Mouse (Mus musculus): ENCODE results near the gene Grin2b.

DNA sequence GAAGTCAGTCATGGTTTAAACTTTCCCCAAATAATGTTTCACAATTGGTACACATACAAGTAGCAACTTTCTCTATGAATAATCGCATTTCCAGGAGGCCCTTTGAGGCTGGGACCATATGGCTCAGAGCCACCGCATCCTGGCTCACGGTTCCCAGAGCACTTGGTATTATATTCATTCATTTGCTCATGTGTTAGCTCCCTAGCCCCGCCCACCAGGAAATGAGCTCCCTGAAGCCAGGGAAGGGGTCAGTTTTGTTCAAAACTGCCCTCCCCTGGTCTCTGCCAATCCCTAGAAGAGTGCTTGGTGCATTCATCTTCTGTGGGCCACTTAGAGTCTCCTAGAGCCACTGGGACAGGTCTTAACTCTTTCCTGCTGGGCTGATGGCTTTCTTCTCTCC lies 344.3 kb downstream of the Grin2b start:
- TF ChIP-seq CTCF (IDR thresholded peaks at IDR 0.05; ENCODE audit: low read depth) (no peak), EP300 (optimal IDR thresholded peaks at IDR 0.05) (no peak)

Data from stomach, postnatal 0 days (tissue).